Mouse (Mus musculus) embryo, embryonic 10.5 days (tissue): Measurements from ENCODE around the gene Cct2.

Experiments used
- DNase-seq: peaks from one replicate; pipeline ENCODE4 v3.0.0-alpha.2; 2015; ENCODE audit warnings: low spot score

Cct2 gene

DNA sequence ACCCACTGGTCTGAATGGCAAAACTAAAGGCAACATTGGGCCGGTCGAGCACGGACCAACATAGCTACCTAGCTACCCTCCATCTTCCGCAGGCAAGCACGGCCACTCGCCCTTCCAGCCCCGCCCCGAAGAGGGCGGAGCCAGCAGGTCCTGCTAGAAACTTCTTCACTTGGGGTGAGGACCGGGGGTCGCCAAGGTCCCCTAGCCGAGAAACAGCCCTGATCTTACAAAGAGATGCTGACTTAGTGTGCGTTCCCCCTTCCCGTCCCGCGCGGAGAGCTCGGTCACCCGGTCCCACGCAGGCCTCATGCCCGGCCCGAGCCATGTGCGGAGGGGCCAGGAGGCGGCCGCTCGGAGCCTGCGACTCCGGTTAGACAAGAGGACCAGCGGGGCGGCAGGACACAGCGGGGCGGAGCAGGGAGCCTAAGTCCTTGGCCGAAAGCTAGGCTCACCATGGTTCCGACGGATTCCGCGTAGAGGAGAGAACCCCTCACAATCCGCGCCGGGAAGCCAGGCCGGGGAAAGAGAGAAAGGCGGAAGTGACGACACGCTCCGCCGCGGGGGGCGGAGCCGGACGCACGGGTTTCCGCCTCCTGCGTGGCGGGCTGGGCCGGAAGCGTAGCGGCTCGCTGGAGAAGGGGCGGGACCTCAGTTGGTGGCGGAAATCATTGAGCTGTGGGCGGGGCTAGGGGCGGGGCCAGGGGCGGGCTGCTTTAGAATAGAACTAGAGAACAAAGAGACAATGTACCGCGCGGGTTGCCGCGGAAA, at the start of gene Cct2:
Gene Cct2, minus strand, starts transcription at position 561 of the 768 bp plus-strand sequence.
- peak; percentile 98 for DNase-seq

- DNase-seq = no peak
Observed at GRCm38 (mm10) chr10:117112545-117112944, 48.9 kb upstream of the Cct2 start.

- DNase-seq = peak; percentile 28
Observed at GRCm38 (mm10) chr10:117111455-117111854, 47.8 kb upstream of the Cct2 start.

DNA sequence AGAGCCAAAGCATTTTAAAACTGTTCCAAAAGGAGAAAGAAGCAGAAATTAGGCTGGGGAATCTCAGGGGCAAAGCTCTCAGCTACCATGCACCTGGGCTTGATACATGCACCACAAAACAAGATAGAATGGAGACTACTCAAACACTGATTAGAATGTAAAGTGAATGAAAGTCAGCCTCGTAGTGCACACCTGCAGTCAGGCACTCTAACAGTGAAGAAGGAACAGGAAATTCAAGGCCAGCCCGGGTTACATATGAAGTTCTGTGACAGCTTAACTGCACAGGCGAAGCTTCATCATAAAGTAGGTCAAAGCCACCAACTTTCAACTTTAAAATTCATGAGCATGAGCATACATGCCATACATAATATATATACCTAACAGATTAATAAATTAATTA, 46.7 kb upstream of the Cct2 start:
- DNase-seq = no peak

- DNase-seq = no peak
Observed at GRCm38 (mm10) chr10:117106686-117107085, 43.1 kb upstream of the Cct2 start.

DNA sequence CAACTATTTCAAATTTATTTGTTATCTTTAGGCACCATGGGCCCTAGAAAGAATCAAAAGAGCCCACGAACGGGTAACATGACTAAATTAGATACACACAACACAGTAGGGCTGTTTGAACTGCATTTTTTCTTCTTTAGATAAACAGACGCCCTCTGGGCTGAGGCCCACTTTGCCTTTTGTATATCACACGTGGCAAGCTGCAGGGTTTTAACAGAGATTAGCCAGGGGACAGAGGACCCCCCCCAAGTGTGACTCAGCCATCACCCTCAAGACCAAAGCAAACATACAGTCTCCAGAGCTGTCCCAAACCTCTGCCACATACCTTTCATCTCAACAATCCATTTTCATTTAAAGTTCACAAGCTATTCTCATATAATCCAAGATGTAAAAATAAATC, 42.6 kb upstream of the Cct2 start:
- peak; percentile 31 for DNase-seq

- DNase-seq = no peak
Observed at GRCm38 (mm10) chr10:117105015-117105414, 41.4 kb upstream of the Cct2 start.

GRCm38 (mm10) chr10:117103854-117104598, 40.4 kb upstream of the Cct2 start:
- DNase-seq = no peak

DNA sequence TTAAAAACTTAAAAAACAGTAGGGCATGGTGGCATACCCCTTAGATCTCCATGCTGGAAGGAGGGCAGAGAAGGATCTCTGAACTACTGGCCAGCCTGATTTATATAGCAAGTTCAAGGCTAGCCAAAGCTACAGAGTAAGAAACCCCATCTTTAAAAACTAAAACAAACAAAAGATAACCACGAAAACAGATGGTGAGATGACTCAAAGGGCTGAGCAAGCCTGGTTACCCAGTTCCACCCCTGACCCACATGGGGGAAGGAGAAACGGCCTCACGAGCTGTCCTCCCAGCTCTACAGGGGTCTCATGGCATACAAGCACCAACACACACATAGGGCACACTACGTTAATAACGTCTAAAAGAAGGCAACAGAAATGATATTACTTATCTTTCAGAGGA, 36.6 kb upstream of the Cct2 start:
- no peak for DNase-seq

DNA sequence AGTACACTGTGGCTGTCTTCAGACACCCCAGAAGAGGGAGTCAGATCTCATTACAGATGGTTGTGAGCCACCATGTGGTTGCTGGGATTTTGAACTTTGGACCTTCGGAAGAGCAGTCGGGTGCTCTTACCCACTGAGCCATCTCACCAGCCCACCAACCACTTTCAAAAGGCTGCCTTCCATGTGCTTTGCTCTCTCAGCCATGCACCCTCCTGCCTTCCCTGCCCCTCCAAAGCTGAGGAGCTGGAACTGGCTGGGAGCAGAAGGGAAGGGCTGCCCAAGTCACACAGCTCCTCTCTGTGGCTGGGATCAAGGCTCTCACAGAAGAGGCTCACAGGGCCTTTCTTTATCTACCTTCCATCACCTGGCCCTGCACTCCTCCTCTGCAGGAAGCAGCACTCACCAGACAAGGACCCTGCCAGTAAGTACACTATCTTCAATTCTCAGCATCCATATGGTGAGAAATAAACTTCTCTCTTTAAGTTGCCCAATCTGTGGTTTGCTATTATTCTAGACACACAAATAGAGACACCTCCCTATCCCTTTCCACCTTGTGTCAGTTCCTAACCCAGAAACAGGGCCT, 33.6 kb upstream of the Cct2 start:
- DNase-seq = no peak

- DNase-seq = no peak
Observed at GRCm38 (mm10) chr10:117096096-117096495, 32.5 kb upstream of the Cct2 start.

DNA sequence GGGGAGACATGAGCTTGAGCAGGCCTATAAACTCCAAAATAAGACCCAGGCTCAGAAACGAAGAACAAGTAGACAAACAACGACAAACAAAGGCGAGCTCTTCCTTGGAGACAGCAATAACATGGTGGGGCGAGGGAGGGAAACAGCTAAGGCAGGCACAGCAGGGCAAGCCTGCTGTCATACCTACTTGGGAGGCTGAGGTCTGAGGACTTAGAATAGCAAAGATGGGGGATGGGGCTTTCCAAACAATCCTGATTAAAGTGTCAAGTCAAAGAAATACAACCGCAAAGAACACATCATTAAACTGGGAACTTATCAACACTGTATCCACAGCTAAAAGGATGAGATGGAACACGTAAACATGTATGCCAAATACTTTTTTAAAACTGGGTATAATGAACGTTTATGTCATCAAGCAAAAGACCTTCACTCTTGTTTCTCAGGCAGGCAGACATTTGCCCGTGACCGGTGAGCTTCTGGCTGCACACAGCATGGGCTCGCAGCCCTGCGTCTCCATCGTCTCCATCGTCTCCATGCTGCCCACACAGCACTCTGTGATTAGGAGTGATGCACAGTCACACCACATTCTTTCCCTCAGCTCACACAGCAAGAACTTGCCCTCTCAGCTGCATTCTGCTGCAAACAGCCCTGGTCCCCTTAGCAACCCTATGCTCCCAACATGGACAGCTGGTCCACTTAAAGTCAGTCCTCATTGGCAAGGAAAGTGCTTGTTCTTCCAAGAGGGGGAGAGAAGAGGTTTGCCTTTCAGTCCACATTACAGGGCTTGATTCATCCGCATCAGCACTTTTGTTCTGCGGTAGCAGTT, 31.1 kb upstream of the Cct2 start:
- peak; percentile 79 for DNase-seq

- no peak for DNase-seq
Observed at GRCm38 (mm10) chr10:117089628-117090027, 26.0 kb upstream of the Cct2 start.

GRCm38 (mm10) chr10:117081914-117082359, 18.3 kb upstream of the Cct2 start:
- no peak for DNase-seq

GRCm38 (mm10) chr10:117081326-117081725, 17.7 kb upstream of the Cct2 start:
- DNase-seq = no peak

GRCm38 (mm10) chr10:117078284-117078683, 14.7 kb upstream of the Cct2 start:
- peak; percentile 47 for DNase-seq

DNA sequence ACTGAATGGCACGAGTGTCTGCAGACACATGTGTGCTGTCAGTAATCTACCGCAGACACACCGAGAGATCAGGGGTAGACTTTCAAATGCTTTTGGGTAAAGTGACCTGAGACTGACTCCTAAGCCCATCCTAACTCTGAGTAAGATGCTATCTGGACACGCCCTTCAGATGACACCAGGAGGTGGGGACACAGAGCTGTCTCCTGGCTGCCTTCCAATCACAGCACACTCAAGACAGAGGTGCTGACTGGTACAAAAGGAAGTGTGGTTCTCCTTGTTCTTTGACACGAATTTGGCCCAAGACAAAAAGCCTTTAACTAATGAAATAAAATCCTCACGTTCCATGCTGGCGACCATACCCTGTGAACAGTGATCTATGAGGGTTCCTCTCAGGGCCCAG, 9.6 kb upstream of the Cct2 start:
- DNase-seq = no peak

DNA sequence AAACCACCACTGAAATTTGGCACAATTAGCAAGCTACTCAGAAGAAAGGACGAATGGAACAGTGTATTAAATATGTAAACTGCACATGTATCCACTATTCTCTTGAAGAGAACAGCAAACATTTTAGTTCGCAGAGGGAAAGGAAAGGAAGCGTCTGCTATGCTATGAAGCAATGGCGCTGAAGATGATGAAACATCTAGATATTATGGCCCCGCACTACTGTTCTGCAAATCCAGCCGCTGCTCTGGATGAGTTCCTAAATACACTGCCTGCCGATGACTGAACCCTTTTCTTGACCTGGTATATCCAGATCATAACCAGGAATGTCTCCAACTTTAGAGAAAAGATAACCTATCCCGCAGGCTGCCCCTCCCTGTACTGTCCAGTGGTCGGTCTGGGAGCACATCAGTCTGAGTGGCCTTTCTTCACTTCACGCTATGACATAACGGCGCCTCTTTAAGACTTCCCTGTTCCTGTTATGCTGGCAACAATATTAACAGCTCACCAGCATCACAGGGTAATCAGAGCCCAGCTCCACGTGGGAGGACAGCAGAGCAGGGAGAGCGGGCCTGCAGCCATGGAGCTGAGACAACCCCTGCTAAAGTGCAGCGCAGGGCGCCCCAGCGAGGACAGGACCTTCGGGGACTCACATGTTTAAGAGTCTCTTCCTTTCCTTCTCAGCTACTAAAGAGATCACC, 8.7 kb upstream of the Cct2 start:
- no peak for DNase-seq

- DNase-seq = no peak
Observed at GRCm38 (mm10) chr10:117069109-117069508, 5.5 kb upstream of the Cct2 start.

- no peak for DNase-seq
Observed at GRCm38 (mm10) chr10:117064076-117064475, 462 bp upstream of the Cct2 start.

DNA sequence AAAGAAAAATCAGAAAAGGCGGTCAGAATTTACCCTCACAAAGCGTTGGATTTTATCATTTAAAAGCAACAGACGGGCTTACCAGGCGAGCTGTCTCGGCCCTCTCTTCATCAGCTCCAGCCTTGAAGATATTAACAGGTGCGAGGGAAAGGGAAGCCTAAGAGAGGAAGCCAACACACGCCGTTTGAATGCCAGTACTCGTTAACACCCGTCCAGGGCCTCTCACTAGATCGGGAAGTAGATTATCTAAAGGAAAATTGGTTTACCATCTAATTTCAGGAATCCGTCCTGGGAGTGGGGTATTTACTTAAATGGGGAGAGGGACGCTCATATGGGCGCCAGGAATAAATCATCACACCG, 740 bp downstream of the Cct2 start:
- no peak for DNase-seq

- DNase-seq = no peak
Observed at GRCm38 (mm10) chr10:117055668-117056067, 7.9 kb downstream of the Cct2 start.
